17 mouse cellular contexts compared by ENCODE assay signal in the genomic region with DNA sequence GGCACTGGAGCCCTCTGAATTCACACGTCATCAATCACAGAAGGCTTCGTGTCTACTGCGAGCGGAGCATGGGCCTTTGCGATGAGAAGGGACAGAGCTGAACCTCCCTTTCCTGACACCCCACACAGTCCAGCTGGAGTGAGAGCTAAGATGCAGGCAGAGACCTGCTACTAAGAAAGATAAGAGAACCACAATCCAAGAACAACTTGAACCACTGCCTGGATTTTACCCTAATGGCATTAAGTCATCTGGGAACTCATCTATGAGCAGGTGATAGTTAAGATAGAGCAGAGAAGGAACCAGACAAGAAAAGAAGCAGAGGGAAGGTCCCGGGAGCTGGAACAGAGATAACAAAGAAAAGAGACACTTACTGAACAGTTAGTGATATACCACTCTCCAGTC.
DNase-seq lines count a peak whose midpoint lies in the region; ATAC-seq and TF ChIP-seq lines count a peak whose summit lies in the region.
"Had no signal": no experiment of that assay in that cellular context is flagged by ENCODE, and none has a peak within 500 bp of the region (broad histone marks: within the 10 kb centered on the region; RNA-seq: fewer than 3 reads in every experiment).

No protein-coding gene starts in this region.

- peaks cover 51% of the 10 kb centered on the region for H3K4me1 ChIP-seq in heart, embryonic 10.5 days
- peaks cover 7% of the 10 kb centered on the region; the same call in 1 of the 2 replicates for H3K4me1 ChIP-seq in lung, embryonic 14.5 days (ENCODE audit: insufficient read depth)
- H3K4me1 ChIP-seq in lung, adult 2 months (ENCODE audit: control insufficient read depth, insufficient read depth, low read length), result 0 out of 2 replicates have a peak, but pooled peaks cover 2% of the 10 kb centered on the region
- H3K4me1 ChIP-seq in intestine, embryonic 16.5 days (ENCODE audit: control insufficient read depth, insufficient read depth, low read length), result peaks cover 32% of the 10 kb centered on the region
- peaks cover 37% of the 10 kb centered on the region for H3K4me1 ChIP-seq in forebrain, embryonic 10.5 days
- peaks cover 16% of the 10 kb centered on the region for H3K4me1 ChIP-seq in midbrain, embryonic 13.5 days (replicated peaks)

- H3K27me3 ChIP-seq in heart, embryonic 10.5 days (ENCODE audit: insufficient read depth, poor library complexity, severe bottlenecking), result no peaks in the 10 kb centered on the region
- H3K27me3 ChIP-seq in lung, embryonic 14.5 days (ENCODE audit: insufficient read depth, low read length), result no peaks in the 10 kb centered on the region
- no peaks in the 10 kb centered on the region for H3K27me3 ChIP-seq in intestine, embryonic 16.5 days (replicated peaks; ENCODE audit: control insufficient read depth, insufficient read depth, low read length)
- peaks cover 27% of the 10 kb centered on the region for H3K27me3 ChIP-seq in forebrain, embryonic 10.5 days (ENCODE audit: poor library complexity, severe bottlenecking)
- H3K27me3 ChIP-seq in midbrain, embryonic 13.5 days, result no peaks in the 10 kb centered on the region

- no peak for TF ChIP-seq CTCF in lung, embryonic 14.5 days (IDR thresholded peaks at IDR 0.05; ENCODE audit: low read depth)
- TF ChIP-seq CTCF in lung, adult 2 months (IDR thresholded peaks at IDR 0.05; ENCODE audit: insufficient read depth, low read length), result no peak

- peak; percentile 62; the same call in 1 of the 2 replicates for ATAC-seq in lung, embryonic 14.5 days (ENCODE audit: insufficient read depth)
- ATAC-seq in intestine, embryonic 16.5 days, result 0 out of 2 replicates have a peak, but pooled peaks have one; percentile 7
- ATAC-seq in midbrain, embryonic 13.5 days, result no peak
- ATAC-seq: forebrain, embryonic 13.5 days; inflammation-experienced regulatory T-cells, adult 6 months had no signal

- H3K9ac ChIP-seq in lung, embryonic 14.5 days, result no peak overlapping the region
- H3K9ac ChIP-seq in intestine, embryonic 16.5 days (ENCODE audit: low read depth, low read length), result no peak overlapping the region
- no peak overlapping the region for H3K9ac ChIP-seq in midbrain, embryonic 13.5 days (replicated peaks)
- H3K9ac ChIP-seq: forebrain, embryonic 13.5 days had no signal

- no peaks in the 10 kb centered on the region for H3K9me3 ChIP-seq in heart, embryonic 10.5 days
- no peaks in the 10 kb centered on the region for H3K9me3 ChIP-seq in lung, embryonic 14.5 days (ENCODE audit: low read depth, low read length)
- H3K9me3 ChIP-seq in intestine, embryonic 16.5 days (ENCODE audit: control insufficient read depth, low read length), result no peaks in the 10 kb centered on the region
- H3K9me3 ChIP-seq in forebrain, embryonic 10.5 days, result no peaks in the 10 kb centered on the region
- H3K9me3 ChIP-seq in midbrain, embryonic 13.5 days, result no peaks in the 10 kb centered on the region
- H3K9me3 ChIP-seq: forebrain, embryonic 13.5 days; hindbrain, embryonic 10.5 days had no signal

- no peak for TF ChIP-seq POLR2A in lung, adult 2 months (IDR thresholded peaks at IDR 0.05; ENCODE audit: borderline replicate concordance, extremely low read depth, low read depth, low read length)

- no peak for DNase-seq in heart, embryonic 10.5 days (ENCODE audit: low spot score)
- no peak for DNase-seq in heart, adult 18-20 months
- peak; percentile 69 for DNase-seq in lung, embryonic 14.5 days
- DNase-seq in lung, adult 2 months, result no peak
- DNase-seq in urinary bladder, postnatal 14 days (ENCODE audit: low spot score), result no peak
- no peak for DNase-seq in forebrain, embryonic 10.5 days (ENCODE audit: extremely low spot score, low spot score)
- DNase-seq: cerebellum, adult 11 months; cerebellum, postnatal 36 days; kidney, postnatal 14 days; midbrain, embryonic 14.5 days; right cerebral cortex, postnatal 14 days; thymus, adult 2 months had no signal

- no peak overlapping the region for H3K4me2 ChIP-seq in lung, embryonic 14.5 days
- H3K4me2 ChIP-seq in intestine, embryonic 16.5 days (ENCODE audit: low read depth, low read length), result no peak overlapping the region
- no peak overlapping the region for H3K4me2 ChIP-seq in midbrain, embryonic 13.5 days (replicated peaks)
- H3K4me2 ChIP-seq: forebrain, embryonic 13.5 days had no signal

- WGBS in heart, embryonic 10.5 days, result 35% methylated on average over 6 of the region's 6 CpGs
- WGBS in lung, embryonic 14.5 days, result 28% methylated on average over 6 of the region's 6 CpGs
- 59% methylated on average over 6 of the region's 6 CpGs for WGBS in lung, adult 2 months
- 46% methylated on average over 6 of the region's 6 CpGs for WGBS in intestine, embryonic 16.5 days
- 96% methylated on average over 6 of the region's 6 CpGs for WGBS in forebrain, embryonic 10.5 days
- 94% methylated on average over 6 of the region's 6 CpGs for WGBS in midbrain, embryonic 13.5 days

- H3K4me3 ChIP-seq in heart, embryonic 10.5 days, result no peak overlapping the region
- no peak overlapping the region for H3K4me3 ChIP-seq in lung, embryonic 14.5 days (ENCODE audit: low read depth, low read length)
- no peak overlapping the region for H3K4me3 ChIP-seq in lung, adult 2 months (replicated peaks; ENCODE audit: extremely low read depth, low read depth, low read length)
- no peak overlapping the region for H3K4me3 ChIP-seq in intestine, embryonic 16.5 days (ENCODE audit: low read length)
- H3K4me3 ChIP-seq in forebrain, embryonic 10.5 days, result no peak overlapping the region
- no peak overlapping the region for H3K4me3 ChIP-seq in midbrain, embryonic 13.5 days (replicated peaks)
- H3K4me3 ChIP-seq: forebrain, embryonic 13.5 days; hindbrain, embryonic 10.5 days had no signal

- H3K36me3 ChIP-seq in heart, embryonic 10.5 days, result no peaks in the 10 kb centered on the region
- no peaks in the 10 kb centered on the region for H3K36me3 ChIP-seq in lung, embryonic 14.5 days (ENCODE audit: insufficient read depth)
- no peaks in the 10 kb centered on the region for H3K36me3 ChIP-seq in intestine, embryonic 16.5 days (ENCODE audit: control insufficient read depth, insufficient read depth, low read length)
- no peaks in the 10 kb centered on the region for H3K36me3 ChIP-seq in forebrain, embryonic 10.5 days (replicated peaks)
- no peaks in the 10 kb centered on the region for H3K36me3 ChIP-seq in midbrain, embryonic 13.5 days
- H3K36me3 ChIP-seq: hindbrain, embryonic 10.5 days had no signal

- peak overlapping the region; percentile 53; the same call in 1 of the 2 replicates for H3K27ac ChIP-seq in heart, embryonic 10.5 days
- no peak overlapping the region for H3K27ac ChIP-seq in lung, embryonic 14.5 days (ENCODE audit: low read depth)
- peak overlapping the region; percentile 21; the same call in 1 of the 2 replicates for H3K27ac ChIP-seq in intestine, embryonic 16.5 days (ENCODE audit: low read length)
- no peak overlapping the region for H3K27ac ChIP-seq in forebrain, embryonic 10.5 days
- no peak overlapping the region for H3K27ac ChIP-seq in midbrain, embryonic 13.5 days
- H3K27ac ChIP-seq: forebrain, embryonic 13.5 days; hindbrain, embryonic 10.5 days had no signal

Comparison
In these comparisons a context has a peak if more than half of its experiments do, and no peak if none do; other contexts are left out.
1. H3K27ac ChIP-seq: peak in heart, embryonic 10.5 days (single experiment) and intestine, embryonic 16.5 days (single experiment); none in lung, embryonic 14.5 days (single experiment), forebrain, embryonic 10.5 days (single experiment) and midbrain, embryonic 13.5 days (single experiment).